Mouse (Mus musculus) bone marrow, adult 2 months (tissue): ENCODE data around the gene Atf7ip2.

Experiments used
- CTCF ChIP-seq: fragments of 200-500 bp; IDR thresholded peaks from 2 replicates; pipeline ENCODE4 v1.5.1; 2011; ENCODE audit warnings: low read length, control low read depth; ENCODE audit not compliant: control insufficient read depth, insufficient read depth
- POLR2A ChIP-seq: fragments of 200-500 bp; IDR thresholded peaks from 2 replicates; pipeline ENCODE4 v1.6.1; 2011; ENCODE audit warnings: low read depth, mild to moderate bottlenecking, control low read depth, low read length, borderline replicate concordance; ENCODE audit not compliant: control insufficient read depth

GRCm38 (mm10) chr16:10172179-10172820 is 20.2 kb upstream of the Atf7ip2 start:
- no peak for TF ChIP-seq POLR2A
- TF ChIP-seq CTCF, result no peak
